Mouse (Mus musculus) midbrain, embryonic 12.5 days (tissue): ENCODE measurements around the gene Rbm47. TPM values are rescaled to one million over a fixed set of nuclear protein-coding genes. Genes with fewer than 3 reads are reported as not detected.

Experiments
- ATAC-seq: fragments of 200-750 bp; cut with Nextera tagmentation; 2 replicates; pipeline ENCODE4 v1.8.0; 2017; ENCODE audit warnings: low read depth, moderate TSS enrichment, moderate library complexity; ENCODE audit not compliant: low FRiP score
- H3K27ac ChIP-seq: fragments of 300-500 bp; sonication (generic); replicated peaks from 2 replicates; pipeline ENCODE4 v1.5.1; 2016; ENCODE audit warnings: mild to moderate bottlenecking
- H3K27me3 ChIP-seq: fragments of 300-500 bp; sonication (generic); 2 replicates; pipeline ENCODE4 v1.6.1; 2016; ENCODE audit warnings: mild to moderate bottlenecking
- H3K36me3 ChIP-seq: fragments of 300-500 bp; sonication (generic); 2 replicates; pipeline ENCODE4 v1.6.1; 2016
- H3K4me1 ChIP-seq: fragments of 300-500 bp; sonication (generic); 2 replicates; pipeline ENCODE4 v1.6.1; 2016
- H3K4me2 ChIP-seq: fragments of 300-500 bp; sonication (generic); replicated peaks from 2 replicates; pipeline ENCODE4 v1.6.1; 2016; ENCODE audit warnings: mild to moderate bottlenecking, moderate library complexity
- H3K4me3 ChIP-seq: fragments of 300-500 bp; sonication (generic); 2 replicates; pipeline ENCODE4 v1.5.1; 2016; ENCODE audit warnings: mild to moderate bottlenecking
- H3K9ac ChIP-seq: fragments of 300-500 bp; sonication (generic); replicated peaks from 2 replicates; pipeline ENCODE4 v1.6.1; 2016; ENCODE audit warnings: mild to moderate bottlenecking, moderate library complexity
- H3K9me3 ChIP-seq: fragments of 300-500 bp; sonication (generic); 2 replicates; pipeline ENCODE4 v1.6.1; 2016; ENCODE audit warnings: mild to moderate bottlenecking
- WGBS: fragments of 180-500 bp; shearing (Covaris S2); methylation state at CpG from one replicate; pipeline ENCODE4 v1.1.7; 2016; 5-methylcytosine and 5-hydroxymethylcytosine counted together
- polyA plus RNA-seq: library from polyadenylated mRNA; unstranded; fragments of >200 nt; fragmentation: Nextera tagmentation; extraction: Ambion mirVana; gene quantifications from 2 replicates; pipeline ENCODE4 v1.2.1, GENCODE M21; 2016

Gene Rbm47
- polyA plus RNA-seq, 1 experiment from 2014 or later, result 2.6 TPM

GRCm38 (mm10) chr5:66079358-66080179, 93.3 kb downstream of the Rbm47 start:
- H3K36me3 ChIP-seq, result no peaks in the 10 kb centered on the region
- ATAC-seq, result no peak
- H3K9ac ChIP-seq, result no peak overlapping the region
- no peaks in the 10 kb centered on the region for H3K27me3 ChIP-seq
- no peaks in the 10 kb centered on the region for H3K9me3 ChIP-seq
- WGBS, result 86% methylated on average over 9 of the region's 9 CpGs
- no peak overlapping the region for H3K4me2 ChIP-seq
- H3K4me1 ChIP-seq, result no peaks in the 10 kb centered on the region
- no peak overlapping the region for H3K4me3 ChIP-seq
- H3K27ac ChIP-seq, result no peak overlapping the region

- no peak overlapping the region for H3K9ac ChIP-seq
- WGBS, result 94% methylated on average over 7 of the region's 7 CpGs
- no peak overlapping the region for H3K4me3 ChIP-seq
- no peak overlapping the region for H3K4me2 ChIP-seq
- H3K9me3 ChIP-seq, result no peaks in the 10 kb centered on the region
- no peak for ATAC-seq
- H3K27me3 ChIP-seq, result no peaks in the 10 kb centered on the region
- H3K27ac ChIP-seq, result no peak overlapping the region
- no peaks in the 10 kb centered on the region for H3K4me1 ChIP-seq
- H3K36me3 ChIP-seq, result no peaks in the 10 kb centered on the region
Measured at GRCm38 (mm10) chr5:66078491-66079012, 94.4 kb downstream of the Rbm47 start.

- WGBS, result 40% methylated on average over 10 of the region's 10 CpGs
- H3K9me3 ChIP-seq, result no peaks in the 10 kb centered on the region
- no peaks in the 10 kb centered on the region for H3K36me3 ChIP-seq
- no peaks in the 10 kb centered on the region for H3K4me1 ChIP-seq
- ATAC-seq, result no peak
- no peak overlapping the region for H3K27ac ChIP-seq
- no peak overlapping the region for H3K4me3 ChIP-seq
- no peak overlapping the region for H3K9ac ChIP-seq
- no peaks in the 10 kb centered on the region for H3K27me3 ChIP-seq
- H3K4me2 ChIP-seq, result no peak overlapping the region
Measured at GRCm38 (mm10) chr5:66077416-66077815, 95.5 kb downstream of the Rbm47 start.

GRCm38 (mm10) chr5:66076685-66077301, 96.1 kb downstream of the Rbm47 start:
- Histone ChIP-seq H3K27me3 (no peaks in the 10 kb centered on the region), H3K27ac (no peak overlapping the region), H3K4me1 (no peaks in the 10 kb centered on the region), H3K36me3 (no peaks in the 10 kb centered on the region), H3K4me3 (no peak overlapping the region), H3K9ac (no peak overlapping the region), H3K9me3 (no peaks in the 10 kb centered on the region), H3K4me2 (no peak overlapping the region)
- 78% methylated on average over 12 of the region's 12 CpGs for WGBS
- no peak for ATAC-seq

DNA sequence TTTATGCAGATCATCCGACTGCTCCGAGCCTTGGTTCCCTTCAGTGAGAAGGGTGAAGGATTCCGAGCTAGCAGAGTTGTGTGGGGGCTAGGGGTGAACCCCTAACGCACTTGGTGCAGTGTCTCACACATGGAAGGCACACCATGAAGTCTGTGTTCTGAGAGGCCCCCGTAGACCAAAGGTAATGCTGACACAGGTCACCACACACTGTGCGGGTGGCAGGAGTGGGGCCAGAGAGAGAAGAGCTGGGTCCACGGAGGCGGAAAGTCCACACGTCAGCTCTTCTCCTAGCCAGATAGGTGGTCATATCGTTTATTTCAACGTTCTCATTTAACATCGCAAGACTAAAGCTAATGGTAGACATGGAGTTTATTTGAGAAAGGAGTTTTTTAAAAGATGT, 97.0 kb downstream of the Rbm47 start:
- H3K9me3 ChIP-seq, result no peaks in the 10 kb centered on the region
- H3K27me3 ChIP-seq, result no peaks in the 10 kb centered on the region
- no peak overlapping the region for H3K4me2 ChIP-seq
- H3K4me3 ChIP-seq, result no peak overlapping the region
- WGBS, result 91% methylated on average over 12 of the region's 12 CpGs
- no peak for ATAC-seq
- H3K9ac ChIP-seq, result no peak overlapping the region
- no peaks in the 10 kb centered on the region for H3K36me3 ChIP-seq
- no peaks in the 10 kb centered on the region for H3K4me1 ChIP-seq
- no peak overlapping the region for H3K27ac ChIP-seq

GRCm38 (mm10) chr5:66075032-66075488, 97.9 kb downstream of the Rbm47 start:
- Histone ChIP-seq H3K9ac (no peak overlapping the region), H3K27ac (no peak overlapping the region), H3K9me3 (no peaks in the 10 kb centered on the region), H3K4me2 (no peak overlapping the region), H3K36me3 (no peaks in the 10 kb centered on the region), H3K4me1 (0 out of 2 replicates have a peak, but pooled peaks cover 2% of the 10 kb centered on the region), H3K27me3 (no peaks in the 10 kb centered on the region), H3K4me3 (no peak overlapping the region)
- no peak for ATAC-seq
- 90% methylated on average over 9 of the region's 9 CpGs for WGBS

DNA sequence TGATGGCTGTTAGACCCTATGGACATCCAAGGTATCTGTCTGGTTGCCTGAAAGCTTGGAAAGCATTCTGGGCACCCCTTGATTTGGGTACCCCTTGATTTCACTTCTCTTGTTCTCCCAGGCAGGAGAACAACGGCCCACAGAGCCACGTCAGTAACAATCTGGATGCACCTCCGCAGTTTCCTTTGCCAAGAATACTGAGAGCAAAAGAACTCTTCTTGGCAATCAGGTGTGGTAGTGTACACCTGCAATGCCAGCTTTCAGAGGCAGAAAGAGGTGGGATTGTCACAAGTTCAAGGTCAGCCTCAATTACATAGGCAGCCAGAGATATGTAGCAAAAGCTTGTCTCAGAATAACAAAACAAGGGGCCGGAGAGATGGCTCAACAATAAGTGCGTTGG, 98.7 kb downstream of the Rbm47 start:
- H3K9ac ChIP-seq, result no peak overlapping the region
- no peak overlapping the region for H3K4me3 ChIP-seq
- H3K4me2 ChIP-seq, result no peak overlapping the region
- peaks cover 9% of the 10 kb centered on the region for H3K4me1 ChIP-seq
- ATAC-seq, result no peak
- H3K36me3 ChIP-seq, result no peaks in the 10 kb centered on the region
- 92% methylated on average over 5 of the region's 5 CpGs for WGBS
- H3K27me3 ChIP-seq, result no peaks in the 10 kb centered on the region
- H3K27ac ChIP-seq, result no peak overlapping the region
- H3K9me3 ChIP-seq, result no peaks in the 10 kb centered on the region

DNA sequence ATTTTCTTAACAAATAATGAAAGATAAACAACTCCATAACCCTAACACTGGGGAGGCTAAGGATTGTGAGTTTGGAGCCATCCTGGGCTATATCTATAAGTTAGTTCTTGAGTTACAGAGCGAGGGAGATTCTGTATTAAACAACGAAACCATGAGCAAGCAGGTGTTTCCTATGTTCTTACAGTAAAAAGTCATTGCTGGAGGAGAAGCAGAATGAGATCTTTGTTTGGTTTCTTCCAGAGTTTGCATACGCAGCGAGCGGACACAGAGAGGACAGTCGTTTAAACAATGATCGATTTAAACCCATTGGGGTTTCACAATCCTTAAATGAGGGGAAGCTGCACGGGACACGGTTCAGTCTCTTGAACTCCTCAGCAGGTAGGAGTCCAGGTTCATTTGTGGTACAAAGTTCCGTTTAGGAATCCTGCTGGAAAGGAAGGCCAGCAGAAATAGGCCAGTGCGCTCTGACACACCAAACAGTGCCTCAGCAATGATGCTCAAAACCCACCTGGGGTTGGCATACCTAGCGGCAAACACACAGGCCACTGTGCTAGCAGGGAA, 99.2 kb downstream of the Rbm47 start:
- Histone ChIP-seq H3K27me3 (no peaks in the 10 kb centered on the region), H3K9me3 (no peaks in the 10 kb centered on the region), H3K4me1 (peaks cover 9% of the 10 kb centered on the region), H3K4me3 (no peak overlapping the region), H3K4me2 (no peak overlapping the region), H3K36me3 (no peaks in the 10 kb centered on the region), H3K27ac (no peak overlapping the region), H3K9ac (no peak overlapping the region)
- 92% methylated on average over 12 of the region's 12 CpGs for WGBS
- ATAC-seq, result no peak

DNA sequence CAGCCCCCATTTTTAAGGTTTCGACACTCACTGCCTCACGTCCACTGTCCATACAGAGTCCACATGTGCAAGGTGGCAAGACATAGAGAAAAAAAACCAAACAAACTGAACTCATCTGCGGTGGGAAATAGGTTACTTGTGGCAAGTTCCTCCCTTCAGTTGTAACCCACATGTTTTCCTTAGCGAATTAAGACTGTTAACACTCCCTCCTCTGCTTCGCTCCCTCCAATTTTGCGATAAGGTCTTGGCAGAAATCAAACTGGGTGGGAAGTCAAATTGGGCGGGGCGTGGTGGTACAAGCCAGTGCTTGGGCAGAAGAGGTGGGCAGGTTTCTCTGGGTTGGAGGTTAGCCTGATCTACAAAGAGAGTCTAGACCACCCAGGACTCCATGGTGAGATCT, 101.2 kb downstream of the Rbm47 start:
- no peaks in the 10 kb centered on the region for H3K36me3 ChIP-seq
- no peaks in the 10 kb centered on the region for H3K9me3 ChIP-seq
- H3K4me3 ChIP-seq, result no peak overlapping the region
- no peak overlapping the region for H3K27ac ChIP-seq
- H3K4me1 ChIP-seq, result peaks cover 12% of the 10 kb centered on the region
- ATAC-seq, result no peak
- H3K4me2 ChIP-seq, result no peak overlapping the region
- 91% methylated on average over 8 of the region's 8 CpGs for WGBS
- H3K9ac ChIP-seq, result no peak overlapping the region
- H3K27me3 ChIP-seq, result peaks cover 8% of the 10 kb centered on the region

DNA sequence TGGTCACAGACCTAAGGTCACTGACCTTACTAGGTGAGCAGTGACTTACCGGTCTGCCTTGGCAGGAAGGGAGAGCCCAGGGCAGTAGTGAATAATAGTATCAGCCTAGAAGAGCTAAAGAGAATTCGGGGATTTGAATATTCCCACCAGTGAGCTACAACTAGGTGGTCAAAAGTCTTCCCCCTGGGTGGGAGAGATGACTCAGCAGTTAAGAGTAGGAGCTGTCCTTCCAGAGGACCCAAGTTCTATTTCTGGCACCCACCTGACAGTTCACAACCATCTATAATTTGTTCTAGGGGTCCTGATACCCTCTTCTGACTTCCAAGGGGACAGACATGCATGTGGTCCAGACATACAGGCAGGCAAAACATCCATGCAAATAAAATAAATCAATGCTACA, 102.6 kb downstream of the Rbm47 start:
- Histone ChIP-seq H3K9me3 (no peaks in the 10 kb centered on the region), H3K27ac (no peak overlapping the region), H3K4me2 (no peak overlapping the region), H3K4me1 (peaks cover 12% of the 10 kb centered on the region), H3K4me3 (no peak overlapping the region), H3K36me3 (no peaks in the 10 kb centered on the region), H3K27me3 (peaks cover 8% of the 10 kb centered on the region), H3K9ac (no peak overlapping the region)
- WGBS, result 63% methylated on average over 2 of the region's 2 CpGs
- ATAC-seq, result no peak

DNA sequence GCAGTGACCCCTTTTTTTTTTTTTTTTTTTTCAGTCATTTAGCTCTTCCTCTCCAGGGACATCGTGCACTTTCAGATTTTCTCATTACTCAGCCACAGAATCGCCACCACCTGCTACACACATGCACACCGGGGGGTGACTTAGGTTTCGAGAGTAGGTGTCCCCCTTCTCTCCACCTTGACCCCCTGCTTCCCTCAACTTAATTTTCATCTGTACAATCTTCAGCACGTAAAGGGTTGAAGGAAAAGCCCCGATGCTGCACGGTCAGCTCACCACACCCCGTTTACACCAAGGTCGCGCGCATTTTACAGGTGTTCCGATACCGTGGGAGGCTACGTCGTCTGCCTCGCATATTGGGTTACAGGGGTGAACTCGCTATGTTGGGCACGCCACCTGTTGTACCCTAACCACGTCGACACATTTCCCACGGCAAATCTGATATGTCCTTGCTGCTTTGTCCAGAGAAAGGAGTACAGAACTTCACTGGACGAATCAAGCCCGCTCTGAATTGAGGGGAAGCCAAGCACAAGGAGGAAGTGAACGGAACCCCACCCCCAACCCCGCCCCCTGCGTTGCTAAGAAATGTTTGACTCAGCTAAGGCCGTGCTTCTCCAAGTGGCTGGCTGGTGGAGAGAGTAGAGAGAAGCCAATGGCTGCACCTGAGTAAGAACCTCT, 103.3 kb downstream of the Rbm47 start:
- Histone ChIP-seq H3K27ac (no peak overlapping the region), H3K4me3 (peak overlapping the region; percentile 37), H3K9ac (peak overlapping the region; percentile 39; the same call in 1 of the 2 replicates), H3K27me3 (peaks cover 8% of the 10 kb centered on the region), H3K9me3 (no peaks in the 10 kb centered on the region), H3K4me1 (peaks cover 12% of the 10 kb centered on the region), H3K4me2 (peak overlapping the region; percentile 68), H3K36me3 (no peaks in the 10 kb centered on the region)
- WGBS, result 5% methylated on average over 27 of the region's 27 CpGs
- no peak for ATAC-seq

GRCm38 (mm10) chr5:66069133-66069469, 103.8 kb downstream of the Rbm47 start:
- ATAC-seq, result no peak
- no peaks in the 10 kb centered on the region for H3K36me3 ChIP-seq
- H3K27ac ChIP-seq, result no peak overlapping the region
- no peak overlapping the region for H3K9ac ChIP-seq
- peak overlapping the region; percentile 68 for H3K4me2 ChIP-seq
- H3K9me3 ChIP-seq, result no peaks in the 10 kb centered on the region
- WGBS, result 41% methylated on average over 7 of the region's 7 CpGs
- H3K4me1 ChIP-seq, result peaks cover 12% of the 10 kb centered on the region
- H3K4me3 ChIP-seq, result no peak overlapping the region
- peaks cover 8% of the 10 kb centered on the region for H3K27me3 ChIP-seq
